Mouse (Mus musculus) neural tube, embryonic 12.5 days (tissue): ENCODE data around the gene Ttc41. TPM values are rescaled to one million over a fixed set of nuclear protein-coding genes. Genes with fewer than 3 reads are reported as not detected.

Experiments
- ATAC-seq: fragments of 200-750 bp; cut with Nextera tagmentation; 2 replicates; pipeline ENCODE4 v1.8.0; 2017; ENCODE audit warnings: low read depth, mild to moderate bottlenecking, moderate TSS enrichment, moderate library complexity; ENCODE audit not compliant: low FRiP score
- H3K27ac ChIP-seq: fragments of 300-500 bp; sonication (generic); 2 replicates; pipeline ENCODE4 v1.5.1; 2016
- H3K27me3 ChIP-seq: fragments of 300-500 bp; sonication (generic); replicated peaks from 2 replicates; pipeline ENCODE4 v1.6.1; 2016; ENCODE audit warnings: mild to moderate bottlenecking
- H3K36me3 ChIP-seq: fragments of 300-500 bp; sonication (generic); 2 replicates; pipeline ENCODE4 v1.6.1; 2016; ENCODE audit warnings: mild to moderate bottlenecking
- H3K4me1 ChIP-seq: fragments of 300-500 bp; sonication (generic); 2 replicates; pipeline ENCODE4 v1.6.1; 2016
- H3K4me2 ChIP-seq: fragments of 300-500 bp; sonication (generic); replicated peaks from 2 replicates; pipeline ENCODE4 v1.6.1; 2016; ENCODE audit warnings: mild to moderate bottlenecking
- H3K4me3 ChIP-seq: fragments of 300-500 bp; sonication (generic); 2 replicates; pipeline ENCODE4 v1.5.1; 2016
- H3K9ac ChIP-seq: fragments of 300-500 bp; sonication (generic); 2 replicates; pipeline ENCODE4 v1.6.1; 2016; ENCODE audit warnings: mild to moderate bottlenecking
- H3K9me3 ChIP-seq: fragments of 300-500 bp; sonication (generic); 2 replicates; pipeline ENCODE4 v1.6.1; 2016; ENCODE audit warnings: mild to moderate bottlenecking
- WGBS: fragments of 180-500 bp; shearing (Covaris S2); methylation state at CpG from one replicate; pipeline ENCODE4 v1.1.7; 2016; 5-methylcytosine and 5-hydroxymethylcytosine counted together
- polyA plus RNA-seq: library from polyadenylated mRNA; unstranded; fragments of >200 nt; fragmentation: Nextera tagmentation; extraction: Ambion mirVana; gene quantifications from 2 replicates; pipeline ENCODE4 v1.2.1, GENCODE M21; 2016

The Ttc41 gene
- polyA plus RNA-seq, 1 experiment from 2014 or later, result 3.0 TPM

- H3K9me3 ChIP-seq, result no peaks in the 10 kb centered on the region
- peak overlapping the region; percentile 84 for H3K4me2 ChIP-seq
- peak overlapping the region; percentile 75 for H3K27ac ChIP-seq
- 5% methylated on average over 33 of the region's 33 CpGs for WGBS
- no peaks in the 10 kb centered on the region for H3K27me3 ChIP-seq
- H3K9ac ChIP-seq, result peak overlapping the region; percentile 87
- peak overlapping the region; percentile 80 for H3K4me3 ChIP-seq
- peaks cover 30% of the 10 kb centered on the region for H3K4me1 ChIP-seq
- peak; percentile 90 for ATAC-seq
- H3K36me3 ChIP-seq, result peaks cover 19% of the 10 kb centered on the region
Observed at GRCm38 (mm10) chr10:86705922-86706752, 526 bp downstream of the Ttc41 start.

GRCm38 (mm10) chr10:86707134-86707533 is 1.5 kb downstream of the Ttc41 start:
- Histone ChIP-seq H3K9ac (no peak overlapping the region), H3K4me1 (peaks cover 25% of the 10 kb centered on the region), H3K4me3 (no peak overlapping the region), H3K27ac (no peak overlapping the region), H3K27me3 (no peaks in the 10 kb centered on the region), H3K36me3 (peaks cover 11% of the 10 kb centered on the region), H3K9me3 (no peaks in the 10 kb centered on the region), H3K4me2 (peak overlapping the region; percentile 84; the same call in 1 of the 2 replicates)
- ATAC-seq, result no peak
- WGBS, result 88% methylated on average over 3 of the region's 3 CpGs

GRCm38 (mm10) chr10:86712156-86712555 is 6.5 kb downstream of the Ttc41 start:
- Histone ChIP-seq H3K4me2 (no peak overlapping the region), H3K27ac (no peak overlapping the region), H3K27me3 (no peaks in the 10 kb centered on the region), H3K9ac (no peak overlapping the region), H3K4me3 (no peak overlapping the region), H3K36me3 (no peaks in the 10 kb centered on the region), H3K9me3 (no peaks in the 10 kb centered on the region), H3K4me1 (no peaks in the 10 kb centered on the region)
- ATAC-seq, result no peak
- 90% methylated on average over 3 of the region's 3 CpGs for WGBS

- peak overlapping the region; percentile 58 for H3K4me2 ChIP-seq
- H3K9me3 ChIP-seq, result no peaks in the 10 kb centered on the region
- H3K36me3 ChIP-seq, result no peaks in the 10 kb centered on the region
- H3K9ac ChIP-seq, result peak overlapping the region; percentile 33; the same call in 1 of the 2 replicates
- 8% methylated on average over 12 of the region's 12 CpGs for WGBS
- ATAC-seq, result peak; percentile 57
- H3K27me3 ChIP-seq, result no peaks in the 10 kb centered on the region
- 0 out of 2 replicates have a peak, but pooled peaks cover 4% of the 10 kb centered on the region for H3K4me1 ChIP-seq
- H3K4me3 ChIP-seq, result peak overlapping the region; percentile 19; the same call in 1 of the 2 replicates
- H3K27ac ChIP-seq, result no peak overlapping the region
Observed at GRCm38 (mm10) chr10:86727548-86727980, 22.0 kb downstream of the Ttc41 start.

- 97% methylated on average over 3 of the region's 3 CpGs for WGBS
- no peaks in the 10 kb centered on the region for H3K27me3 ChIP-seq
- H3K4me3 ChIP-seq, result no peak overlapping the region
- peak overlapping the region; percentile 58; the same call in 1 of the 2 replicates for H3K4me2 ChIP-seq
- no peaks in the 10 kb centered on the region for H3K9me3 ChIP-seq
- H3K4me1 ChIP-seq, result 0 out of 2 replicates have a peak, but pooled peaks cover 4% of the 10 kb centered on the region
- H3K27ac ChIP-seq, result no peak overlapping the region
- ATAC-seq, result no peak
- no peak overlapping the region for H3K9ac ChIP-seq
- H3K36me3 ChIP-seq, result no peaks in the 10 kb centered on the region
Observed at GRCm38 (mm10) chr10:86728176-86728575, 22.6 kb downstream of the Ttc41 start.

- no peaks in the 10 kb centered on the region for H3K36me3 ChIP-seq
- H3K9ac ChIP-seq, result peak overlapping the region; percentile 52
- no peak overlapping the region for H3K27ac ChIP-seq
- peak overlapping the region; percentile 33 for H3K4me3 ChIP-seq
- H3K4me2 ChIP-seq, result peak overlapping the region; percentile 68
- peak; percentile 38; the same call in 1 of the 2 replicates for ATAC-seq
- WGBS, result 12% methylated on average over 22 of the region's 22 CpGs
- no peaks in the 10 kb centered on the region for H3K9me3 ChIP-seq
- no peaks in the 10 kb centered on the region for H3K27me3 ChIP-seq
- 0 out of 2 replicates have a peak, but pooled peaks cover 4% of the 10 kb centered on the region for H3K4me1 ChIP-seq
Observed at GRCm38 (mm10) chr10:86730823-86731499, 25.4 kb downstream of the Ttc41 start.

GRCm38 (mm10) chr10:86731500-86731863 is 25.9 kb downstream of the Ttc41 start:
- no peak for ATAC-seq
- Histone ChIP-seq H3K9ac (no peak overlapping the region), H3K4me2 (no peak overlapping the region), H3K27me3 (no peaks in the 10 kb centered on the region), H3K9me3 (no peaks in the 10 kb centered on the region), H3K36me3 (no peaks in the 10 kb centered on the region), H3K4me1 (0 out of 2 replicates have a peak, but pooled peaks cover 4% of the 10 kb centered on the region), H3K27ac (no peak overlapping the region), H3K4me3 (peak overlapping the region; percentile 33; the same call in 1 of the 2 replicates)
- WGBS, result 66% methylated on average over 2 of the region's 2 CpGs

GRCm38 (mm10) chr10:86735036-86735435 is 29.4 kb downstream of the Ttc41 start:
- Histone ChIP-seq H3K9ac (no peak overlapping the region), H3K9me3 (no peaks in the 10 kb centered on the region), H3K4me1 (no peaks in the 10 kb centered on the region), H3K27ac (no peak overlapping the region), H3K4me2 (no peak overlapping the region), H3K36me3 (no peaks in the 10 kb centered on the region), H3K27me3 (no peaks in the 10 kb centered on the region), H3K4me3 (no peak overlapping the region)
- ATAC-seq, result no peak
- WGBS, result 90% methylated on average over 4 of the region's 4 CpGs

- Histone ChIP-seq H3K4me3 (no peak overlapping the region), H3K9ac (no peak overlapping the region), H3K9me3 (no peaks in the 10 kb centered on the region), H3K36me3 (no peaks in the 10 kb centered on the region), H3K4me2 (no peak overlapping the region), H3K27me3 (no peaks in the 10 kb centered on the region), H3K4me1 (no peaks in the 10 kb centered on the region), H3K27ac (no peak overlapping the region)
- 92% methylated on average over 2 of the region's 2 CpGs for WGBS
- ATAC-seq, result no peak
Observed at GRCm38 (mm10) chr10:86742918-86743317, 37.3 kb downstream of the Ttc41 start.

- 88% methylated on average over 7 of the region's 7 CpGs for WGBS
- no peak for ATAC-seq
- Histone ChIP-seq H3K4me2 (no peak overlapping the region), H3K4me3 (no peak overlapping the region), H3K9ac (no peak overlapping the region), H3K27me3 (no peaks in the 10 kb centered on the region), H3K9me3 (no peaks in the 10 kb centered on the region), H3K4me1 (no peaks in the 10 kb centered on the region), H3K27ac (no peak overlapping the region), H3K36me3 (no peaks in the 10 kb centered on the region)
Observed at GRCm38 (mm10) chr10:86744306-86744705, 38.7 kb downstream of the Ttc41 start.

GRCm38 (mm10) chr10:86755816-86756502 is 50.3 kb downstream of the Ttc41 start:
- H3K4me3 ChIP-seq, result no peak overlapping the region
- H3K4me1 ChIP-seq, result no peaks in the 10 kb centered on the region
- no peak for ATAC-seq
- no peaks in the 10 kb centered on the region for H3K27me3 ChIP-seq
- H3K36me3 ChIP-seq, result no peaks in the 10 kb centered on the region
- H3K27ac ChIP-seq, result no peak overlapping the region
- H3K9me3 ChIP-seq, result no peaks in the 10 kb centered on the region
- no peak overlapping the region for H3K4me2 ChIP-seq
- 87% methylated on average over 6 of the region's 6 CpGs for WGBS
- H3K9ac ChIP-seq, result no peak overlapping the region

- Histone ChIP-seq H3K27ac (no peak overlapping the region), H3K9ac (no peak overlapping the region), H3K27me3 (no peaks in the 10 kb centered on the region), H3K4me3 (no peak overlapping the region), H3K4me2 (no peak overlapping the region), H3K4me1 (no peaks in the 10 kb centered on the region), H3K36me3 (no peaks in the 10 kb centered on the region), H3K9me3 (no peaks in the 10 kb centered on the region)
- no peak for ATAC-seq
- 95% methylated on average over 1 of the region's 1 CpGs for WGBS
Observed at GRCm38 (mm10) chr10:86757724-86758123, 52.1 kb downstream of the Ttc41 start.
